Mouse (Mus musculus): Measurements from ENCODE around the gene Erc2. TPM values are rescaled to one million over a fixed set of nuclear protein-coding genes. Genes with fewer than 3 reads are reported as not detected.

The Erc2 gene
- total RNA-seq, 2 experiments from 2014 or later: 0.36 to 0.41 TPM

DNA sequence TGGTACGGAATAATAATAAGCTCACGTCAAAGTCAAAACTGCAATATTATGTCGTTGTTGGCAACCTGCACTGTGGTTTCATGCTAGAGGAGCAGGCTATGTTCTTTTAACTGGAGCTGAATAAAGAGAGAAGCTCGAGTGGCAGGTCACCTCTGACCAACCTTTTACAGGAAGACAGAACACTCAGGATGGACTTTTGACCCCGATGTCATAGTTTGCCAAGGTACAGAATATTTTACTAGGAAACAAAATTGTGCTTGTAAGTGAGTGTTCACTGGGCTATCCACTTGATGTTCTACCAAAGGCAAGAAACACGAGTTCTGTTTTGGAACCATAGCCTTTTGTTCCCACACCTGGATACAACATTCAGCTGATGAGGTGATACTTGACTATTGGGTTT lies 351.5 kb downstream of the Erc2 start:
- intact Hi-C loops (cut with DNase I): no loop called here
- no peak for DNase-seq
- Histone ChIP-seq H3K27ac (no peak overlapping the region), H3K4me3 (no peak overlapping the region)
- TF ChIP-seq CTCF (IDR thresholded peaks at IDR 0.05): no peak

DNA sequence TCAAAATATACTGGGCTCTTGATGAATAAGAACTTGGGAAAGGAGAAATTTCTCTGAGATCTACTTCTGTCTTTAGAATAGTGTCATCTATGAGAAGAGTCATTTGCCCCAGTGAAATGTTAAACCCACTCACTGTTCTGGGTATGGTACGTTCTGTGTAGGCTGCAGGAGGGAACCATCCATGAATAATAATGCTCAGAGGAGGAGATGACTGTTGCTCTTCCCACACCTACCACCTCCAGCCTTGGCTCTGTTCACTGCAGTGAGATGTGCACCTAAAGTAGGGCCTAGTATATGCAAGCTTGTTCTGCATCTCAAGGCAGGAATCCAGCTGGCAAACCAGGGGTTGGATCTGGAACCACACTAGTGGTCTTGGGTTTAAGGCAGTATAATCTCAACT lies 353.4 kb downstream of the Erc2 start:
- no peak for DNase-seq
- intact Hi-C loops (cut with DNase I): no loop called here
- no peak for TF ChIP-seq CTCF (IDR thresholded peaks at IDR 0.05)
- H3K27ac ChIP-seq: no peak overlapping the region
- no peak overlapping the region for H3K4me3 ChIP-seq

DNA sequence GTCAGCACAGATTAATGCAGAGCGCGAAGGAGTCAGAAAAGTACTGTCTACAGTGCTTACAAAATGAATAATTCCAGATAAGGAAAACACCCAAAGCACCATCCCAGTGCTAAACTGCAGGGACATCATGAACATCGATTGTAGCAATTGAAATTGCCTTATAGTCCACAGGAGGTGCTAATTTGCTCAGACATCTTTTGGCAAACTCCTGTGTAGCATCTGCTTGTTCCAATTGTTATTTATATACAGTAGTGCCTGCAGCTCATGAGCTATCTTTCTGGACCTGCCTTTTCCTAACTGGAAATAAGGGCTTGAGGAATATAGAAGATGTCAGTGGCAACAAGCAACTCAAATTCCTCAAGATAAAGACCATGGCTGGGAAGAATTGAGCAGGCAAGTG lies 362.5 kb downstream of the Erc2 start:
- TF ChIP-seq CTCF (IDR thresholded peaks at IDR 0.05): no peak
- intact Hi-C loops (cut with DNase I): no loop called here
- H3K4me3 ChIP-seq: no peak overlapping the region
- no peak overlapping the region for H3K27ac ChIP-seq
- DNase-seq: no peak

DNA sequence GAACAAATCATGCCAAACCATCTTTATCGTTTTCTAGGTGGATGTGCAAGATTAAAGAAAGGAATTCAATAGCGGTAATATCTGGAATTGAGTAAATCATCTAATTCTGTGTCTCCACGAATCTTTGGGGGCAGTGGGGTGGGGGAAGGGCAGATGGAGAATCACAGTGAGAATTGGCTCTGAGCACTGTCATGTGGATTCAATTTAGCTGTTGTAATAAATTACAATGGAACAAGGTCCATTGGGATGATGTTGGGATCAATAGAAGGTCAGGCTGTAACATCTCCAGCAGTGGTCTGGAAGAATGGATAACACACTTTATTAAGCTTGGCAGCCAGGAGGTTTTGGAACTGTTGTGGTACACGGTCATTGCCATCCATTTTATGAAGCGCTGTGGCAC lies 363.0 kb downstream of the Erc2 start:
- H3K27ac ChIP-seq: no peak overlapping the region
- TF ChIP-seq CTCF (IDR thresholded peaks at IDR 0.05): no peak
- H3K4me3 ChIP-seq: no peak overlapping the region
- intact Hi-C loops (cut with DNase I): no loop called here
- DNase-seq: no peak

DNA sequence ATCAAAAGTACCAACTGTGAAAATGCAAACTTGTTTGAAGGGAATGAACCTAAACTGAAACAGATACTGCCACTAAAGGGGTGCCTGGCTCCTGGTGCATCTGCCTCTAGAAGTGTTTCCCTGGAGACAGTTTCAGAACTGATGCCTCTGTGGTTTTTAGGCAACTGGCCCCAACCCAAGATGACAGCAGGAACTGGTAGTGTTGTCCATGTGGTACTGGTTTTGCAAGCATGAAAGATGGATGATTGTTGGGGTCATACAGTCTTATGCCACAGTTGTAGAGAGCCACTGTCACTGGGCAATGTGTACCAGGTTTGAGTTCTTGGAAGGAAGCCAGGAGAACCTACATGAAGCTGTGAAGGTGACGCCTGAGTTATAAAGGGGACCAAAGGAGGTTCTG lies 365.2 kb downstream of the Erc2 start:
- intact Hi-C loops (cut with DNase I): no loop called here
- no peak overlapping the region for H3K27ac ChIP-seq
- no peak for TF ChIP-seq CTCF (IDR thresholded peaks at IDR 0.05)
- H3K4me3 ChIP-seq: no peak overlapping the region
- DNase-seq: no peak

DNA sequence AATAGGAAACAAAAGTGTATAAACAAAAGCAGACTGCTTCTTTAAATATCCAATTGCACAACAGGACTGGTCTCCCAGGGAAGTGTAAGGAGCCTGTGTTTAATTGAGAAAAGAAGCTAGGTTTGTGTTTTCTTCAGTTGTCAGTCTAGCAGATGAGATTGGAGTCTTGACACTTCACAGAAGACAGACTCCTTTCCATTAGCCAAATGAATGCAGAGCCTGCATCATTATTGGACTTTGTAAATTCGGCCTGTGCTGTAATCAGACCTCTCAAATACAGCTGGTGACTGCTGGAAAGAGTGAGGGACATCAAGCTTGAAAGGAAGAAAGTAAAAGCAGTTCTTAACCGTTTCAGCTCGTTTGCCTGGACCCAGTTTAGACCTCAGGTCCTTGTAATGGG lies 376.3 kb downstream of the Erc2 start:
- Histone ChIP-seq H3K27ac (no peak overlapping the region), H3K4me3 (no peak overlapping the region)
- TF ChIP-seq CTCF (IDR thresholded peaks at IDR 0.05): no peak
- intact Hi-C loops (cut with DNase I): no loop called here
- DNase-seq: no peak

DNA sequence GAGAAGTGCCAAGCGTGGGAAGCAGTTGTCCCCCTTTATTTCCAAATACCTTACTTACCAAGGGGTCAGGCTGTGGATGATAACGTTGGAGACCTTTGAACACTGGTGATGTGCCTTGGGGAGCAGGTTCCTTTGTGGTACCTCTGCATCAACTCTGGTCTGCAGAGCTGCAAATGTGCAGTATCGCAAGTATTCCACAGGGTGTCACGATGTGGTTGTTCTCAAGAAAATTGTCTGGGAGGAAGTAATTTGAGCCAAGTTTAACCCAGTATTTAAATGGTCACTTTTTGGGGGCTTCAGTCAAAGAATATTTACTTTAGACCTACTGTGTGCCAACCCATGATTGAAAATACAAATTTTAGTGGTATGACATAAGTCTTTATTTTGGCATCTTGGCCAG lies 381.8 kb downstream of the Erc2 start:
- intact Hi-C loops (cut with DNase I): no loop called here
- Histone ChIP-seq H3K27ac (no peak overlapping the region), H3K4me3 (no peak overlapping the region)
- no peak for DNase-seq
- peak; percentile 41 for TF ChIP-seq CTCF (IDR thresholded peaks at IDR 0.05)

DNA sequence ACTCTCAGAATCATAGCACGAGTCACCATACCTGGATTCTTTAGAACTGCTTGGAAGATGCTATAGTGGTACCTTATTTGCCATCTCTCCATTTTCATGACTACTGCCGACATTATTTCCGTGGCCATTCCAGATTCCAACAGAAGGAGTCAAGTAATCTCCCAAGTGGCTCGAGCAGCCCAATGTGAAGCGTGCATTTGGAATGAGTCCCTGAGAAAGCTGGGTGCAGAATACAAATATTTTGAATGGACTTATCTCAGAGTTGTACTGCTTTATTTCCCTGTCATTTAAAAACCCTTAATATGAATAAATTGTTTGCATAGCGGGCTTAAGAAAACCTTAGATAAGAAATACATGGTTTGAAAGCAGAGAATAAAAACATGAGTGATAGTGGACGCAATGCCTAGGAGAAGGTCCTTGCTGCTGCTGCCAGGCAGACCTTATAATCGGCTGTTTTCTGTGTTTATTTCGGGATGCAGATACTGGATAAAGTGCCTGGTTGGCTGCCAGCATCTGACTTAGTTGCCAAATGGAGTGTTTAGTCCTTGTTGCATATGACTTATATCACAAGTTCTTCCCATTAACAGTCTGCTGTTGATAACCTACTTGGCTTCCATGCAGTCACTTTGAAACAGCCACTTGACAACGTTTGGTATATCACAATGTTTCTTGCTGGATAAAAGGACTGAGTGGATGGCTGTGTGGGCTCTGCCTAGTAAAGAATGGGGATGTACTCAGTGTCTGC lies 388.5 kb downstream of the Erc2 start:
- DNase-seq: no peak
- intact Hi-C loops (cut with DNase I): no loop called here
- no peak for TF ChIP-seq CTCF (IDR thresholded peaks at IDR 0.05)
- Histone ChIP-seq H3K4me3 (no peak overlapping the region), H3K27ac (no peak overlapping the region)

DNA sequence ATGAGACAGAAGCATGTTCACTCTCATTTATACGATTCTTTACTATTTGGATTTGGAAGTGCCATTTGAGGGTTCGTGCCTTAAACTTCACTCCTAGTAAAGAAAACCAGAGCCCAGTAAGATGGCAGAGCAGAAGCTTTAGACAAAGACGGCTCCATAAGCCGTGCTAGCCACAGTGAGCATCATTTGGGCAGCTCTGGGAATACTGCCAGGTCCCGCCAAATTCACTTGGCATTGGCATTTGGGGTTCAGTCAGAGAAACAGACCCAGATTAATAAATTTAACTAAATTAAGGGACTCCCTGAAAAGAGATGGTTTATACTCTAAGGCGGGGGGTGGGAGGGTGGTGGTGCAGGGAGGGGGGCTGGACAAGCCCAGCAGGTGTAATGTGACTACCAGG lies 401.0 kb downstream of the Erc2 start:
- DNase-seq: no peak
- no peak overlapping the region for H3K27ac ChIP-seq
- no peak overlapping the region for H3K4me3 ChIP-seq
- intact Hi-C loops (cut with DNase I): no loop called here
- no peak for TF ChIP-seq CTCF (IDR thresholded peaks at IDR 0.05)

DNA sequence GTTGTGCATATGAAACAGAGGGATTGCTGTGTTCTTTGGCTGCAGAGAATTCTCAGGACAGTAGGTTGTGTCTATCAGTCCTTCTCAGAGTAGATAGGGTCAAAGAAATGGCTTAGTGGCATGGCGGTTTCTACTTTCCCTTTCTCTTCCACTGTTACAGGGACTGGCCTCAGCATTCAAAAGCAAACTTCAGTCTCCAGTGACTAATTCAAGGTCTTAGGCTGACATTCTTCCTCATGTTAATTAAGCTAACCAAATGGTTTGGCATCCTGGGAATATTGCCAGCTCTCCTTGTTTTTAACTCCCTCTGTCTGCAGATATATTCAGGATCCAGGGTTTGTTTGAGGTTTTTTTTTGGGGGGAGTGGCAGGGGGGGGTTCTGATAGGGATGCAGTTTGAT lies 408.6 kb downstream of the Erc2 start:
- H3K27ac ChIP-seq: no peak overlapping the region
- no peak overlapping the region for H3K4me3 ChIP-seq
- TF ChIP-seq CTCF (IDR thresholded peaks at IDR 0.05): no peak
- intact Hi-C loops (cut with DNase I): no loop called here
- DNase-seq: no peak

DNA sequence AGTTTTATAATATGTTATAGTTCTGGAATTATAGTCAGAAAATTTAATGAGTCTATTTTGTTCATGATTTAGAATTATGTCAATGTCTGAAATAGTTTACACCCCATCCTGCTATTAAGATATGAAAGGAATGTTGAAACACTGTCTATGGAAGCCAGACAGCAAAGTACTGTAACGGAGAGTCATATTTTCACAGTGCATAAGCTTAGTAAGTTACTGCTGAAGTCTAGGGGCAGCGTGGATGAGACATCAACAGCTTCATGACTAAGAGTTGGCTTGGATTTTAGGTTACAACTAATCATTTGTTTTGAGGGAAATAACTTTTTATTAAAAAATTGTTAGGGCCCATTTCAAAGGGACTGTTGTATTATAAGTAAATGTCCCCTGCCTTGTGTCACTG lies 412.8 kb downstream of the Erc2 start:
- intact Hi-C loops (cut with DNase I): no loop called here
- no peak for TF ChIP-seq CTCF (IDR thresholded peaks at IDR 0.05)
- H3K4me3 ChIP-seq: no peak overlapping the region
- H3K27ac ChIP-seq: no peak overlapping the region
- DNase-seq: no peak

DNA sequence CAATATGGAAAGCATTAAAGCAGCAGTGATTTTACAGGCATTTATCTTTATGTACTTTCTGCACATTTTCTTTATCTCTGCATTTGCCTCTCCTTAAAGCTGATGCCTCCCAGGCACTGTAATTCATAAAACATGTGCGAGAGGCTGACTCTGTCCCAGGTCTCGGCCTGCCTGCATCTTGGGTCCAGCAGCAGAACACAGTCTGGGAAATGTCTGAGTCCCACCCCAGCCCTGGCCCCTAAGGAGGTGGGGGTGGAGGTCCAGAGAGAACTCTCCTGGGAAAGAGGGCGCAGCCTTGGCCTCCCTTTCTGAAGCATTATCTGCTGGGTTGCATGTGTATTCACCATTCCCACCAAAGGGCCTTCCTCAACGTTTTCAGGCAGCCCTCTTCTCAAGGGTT lies 420.9 kb downstream of the Erc2 start:
- DNase-seq: no peak
- no peak overlapping the region for H3K4me3 ChIP-seq
- TF ChIP-seq CTCF (IDR thresholded peaks at IDR 0.05): no peak
- intact Hi-C loops (cut with DNase I): no loop called here
- no peak overlapping the region for H3K27ac ChIP-seq

DNA sequence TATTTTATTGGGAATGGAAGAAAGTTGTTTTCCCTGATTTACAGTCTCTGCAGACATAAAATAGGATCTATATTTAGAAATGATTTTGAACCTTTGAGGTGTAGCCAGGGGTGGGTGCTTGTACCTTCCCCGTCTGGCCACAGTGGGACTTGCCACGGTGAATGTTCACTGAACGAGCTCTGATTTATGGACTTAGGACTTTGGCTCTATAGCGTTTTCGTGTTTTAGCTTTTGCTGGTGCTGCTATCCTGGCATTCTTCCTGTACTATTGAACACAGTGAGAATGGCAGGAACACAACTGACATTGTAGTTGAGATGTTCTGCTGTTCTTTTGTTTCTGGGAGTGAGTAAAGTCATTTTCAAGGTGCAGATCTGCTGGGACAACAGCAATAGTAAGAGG lies 429.4 kb downstream of the Erc2 start:
- H3K27ac ChIP-seq: no peak overlapping the region
- no peak overlapping the region for H3K4me3 ChIP-seq
- DNase-seq: no peak
- intact Hi-C loops (cut with DNase I): no loop called here
- TF ChIP-seq CTCF (IDR thresholded peaks at IDR 0.05): no peak

DNA sequence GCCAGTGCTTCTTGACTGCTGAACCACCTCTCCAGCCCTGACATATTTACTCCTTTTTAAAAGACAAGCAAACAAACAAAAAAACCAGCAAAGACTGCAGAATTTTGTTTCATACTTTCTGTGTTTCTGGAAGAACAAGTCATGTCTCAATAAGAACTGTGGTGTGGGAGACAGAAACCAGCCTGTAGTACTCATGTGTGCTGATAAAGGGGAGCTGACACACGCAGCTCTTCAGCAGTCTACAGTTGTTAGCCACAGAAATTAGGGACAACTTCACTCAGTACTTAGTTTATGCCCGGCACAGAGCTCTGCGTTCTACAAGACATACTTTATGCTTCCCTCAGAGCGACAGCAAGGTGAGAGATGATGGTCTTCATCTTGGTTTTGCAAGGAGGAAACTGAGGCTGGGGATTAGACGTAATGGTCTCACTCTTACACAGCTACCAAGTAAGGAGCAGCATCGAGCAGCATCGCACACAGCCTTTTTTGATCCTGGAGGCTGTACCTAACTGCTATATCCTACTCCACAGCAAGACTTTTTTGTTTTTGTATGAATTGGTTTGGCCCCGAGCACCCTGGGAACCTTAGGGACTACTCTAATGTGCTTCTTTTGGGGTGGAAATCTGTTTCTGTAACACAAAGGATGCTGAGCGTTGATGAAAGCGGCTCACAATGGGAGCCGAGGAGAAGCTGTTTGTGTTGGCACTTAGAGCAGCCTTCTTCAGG lies 435.1 kb downstream of the Erc2 start:
- Histone ChIP-seq H3K4me3 (no peak overlapping the region), H3K27ac (no peak overlapping the region)
- intact Hi-C loops (cut with DNase I): no loop called here
- no peak for TF ChIP-seq CTCF (IDR thresholded peaks at IDR 0.05)
- DNase-seq: no peak

Measured in gastrocnemius, adult 2 months (tissue).